Mouse (Mus musculus): ENCODE data around the gene Scarf2.

Scarf2 gene

DNA sequence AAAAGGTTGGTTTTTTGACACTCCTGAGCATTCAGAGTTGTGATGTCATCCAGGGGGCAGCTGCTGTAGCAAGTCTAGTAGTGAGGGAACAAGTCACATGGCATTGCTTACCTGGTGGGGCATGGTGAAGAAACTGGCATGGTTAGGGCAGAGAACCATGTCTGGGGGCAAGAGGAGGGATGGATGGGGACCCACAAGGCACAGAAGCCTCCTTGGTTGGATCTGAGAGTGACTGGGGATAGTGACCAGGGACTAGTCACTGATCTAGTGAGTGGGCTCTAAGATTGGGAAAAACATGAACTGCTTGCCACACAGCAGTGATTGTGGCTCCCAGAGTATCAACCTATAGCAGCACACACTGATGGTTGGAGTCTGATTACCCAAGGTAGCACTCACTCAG is 2.5 kb downstream of the Scarf2 start:
- in situ Hi-C loops (cut with MboI, MseI) = no loop called here

DNA sequence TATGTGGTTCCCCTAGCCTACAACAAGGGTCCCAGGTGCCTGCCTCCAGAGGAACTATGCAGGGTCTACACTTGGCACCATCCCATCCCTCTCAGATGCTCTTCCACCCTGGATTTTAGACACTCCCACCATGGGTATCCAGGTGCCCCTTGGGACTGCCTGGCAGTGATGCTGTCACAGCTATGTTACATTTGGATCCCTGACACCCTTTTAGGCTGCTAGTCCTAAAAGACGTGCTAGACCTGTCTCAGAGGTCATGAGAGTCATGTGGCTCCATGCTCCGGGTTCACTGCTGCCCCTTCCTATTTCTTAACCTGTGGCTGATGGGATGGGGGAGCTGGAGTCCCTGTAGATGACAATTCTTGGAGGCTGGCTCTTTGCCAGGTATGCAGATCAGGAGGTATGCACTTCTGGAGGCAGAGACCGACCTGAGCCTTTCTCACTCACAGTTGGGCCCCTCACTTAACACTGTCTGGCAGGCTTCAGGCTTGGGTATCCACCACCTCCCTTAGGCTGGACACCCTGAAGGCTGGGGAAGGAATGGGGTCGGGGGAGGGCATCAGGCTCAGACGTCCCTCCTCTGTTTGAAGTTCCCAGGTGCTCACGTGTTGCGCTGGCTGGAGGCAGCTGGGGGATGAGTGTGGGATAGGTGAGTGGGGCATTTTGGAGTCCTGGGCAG is 4.8 kb downstream of the Scarf2 start:
- in situ Hi-C loops (cut with MboI, MseI) = no loop called here

DNA sequence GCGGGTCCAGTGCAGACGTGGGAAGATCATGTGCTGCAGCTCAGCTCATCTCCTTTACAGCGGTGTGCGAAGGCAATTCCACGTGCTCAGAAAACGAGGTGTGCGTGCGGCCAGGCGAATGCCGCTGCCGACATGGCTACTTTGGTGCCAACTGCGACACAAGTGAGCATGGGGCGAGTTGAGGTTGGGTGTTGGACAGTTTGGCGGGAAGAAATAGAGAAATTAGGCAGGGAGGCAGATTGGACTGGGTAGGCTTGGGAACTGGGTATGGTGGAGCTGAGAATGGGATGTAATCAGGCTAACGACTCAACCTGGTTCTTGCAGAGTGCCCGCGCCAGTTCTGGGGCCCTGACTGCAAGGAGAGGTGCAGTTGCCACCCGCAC is 5.4 kb downstream of the Scarf2 start:
- in situ Hi-C loops (cut with MboI, MseI) = no loop called here

DNA sequence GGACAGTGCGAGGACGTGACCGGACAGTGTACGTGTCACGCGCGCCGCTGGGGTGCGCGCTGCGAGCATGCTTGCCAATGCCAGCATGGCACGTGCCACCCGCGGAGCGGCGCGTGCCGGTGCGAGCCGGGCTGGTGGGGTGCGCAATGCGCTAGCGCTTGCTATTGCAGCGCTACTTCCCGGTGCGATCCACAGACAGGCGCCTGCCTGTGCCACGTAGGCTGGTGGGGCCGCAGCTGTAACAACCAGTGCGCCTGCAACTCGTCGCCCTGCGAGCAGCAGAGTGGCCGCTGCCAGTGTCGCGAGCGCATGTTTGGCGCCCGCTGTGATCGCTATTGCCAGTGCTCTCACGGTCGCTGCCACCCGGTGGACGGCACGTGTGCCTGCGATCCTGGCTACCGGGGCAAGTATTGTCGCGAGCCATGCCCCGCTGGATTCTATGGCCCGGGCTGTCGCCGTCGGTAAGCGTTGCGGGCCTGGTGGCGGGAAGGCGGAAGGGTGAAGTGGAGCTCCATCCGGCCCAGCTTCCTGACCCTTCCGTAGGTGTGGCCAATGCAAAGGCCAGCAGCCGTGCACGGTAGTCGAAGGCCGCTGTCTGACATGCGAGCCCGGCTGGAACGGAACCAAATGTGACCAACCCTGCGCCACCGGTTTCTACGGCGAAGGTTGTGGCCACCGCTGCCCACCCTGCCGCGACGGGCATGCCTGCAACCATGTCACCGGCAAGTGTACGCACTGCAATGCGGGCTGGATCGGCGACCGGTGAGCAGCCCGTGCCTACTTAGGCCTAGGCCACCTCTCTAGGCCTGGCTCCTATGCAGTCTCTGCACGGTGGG is 6.0 kb downstream of the Scarf2 start:
- in situ Hi-C loops (cut with MboI, MseI) = no loop called here

DNA sequence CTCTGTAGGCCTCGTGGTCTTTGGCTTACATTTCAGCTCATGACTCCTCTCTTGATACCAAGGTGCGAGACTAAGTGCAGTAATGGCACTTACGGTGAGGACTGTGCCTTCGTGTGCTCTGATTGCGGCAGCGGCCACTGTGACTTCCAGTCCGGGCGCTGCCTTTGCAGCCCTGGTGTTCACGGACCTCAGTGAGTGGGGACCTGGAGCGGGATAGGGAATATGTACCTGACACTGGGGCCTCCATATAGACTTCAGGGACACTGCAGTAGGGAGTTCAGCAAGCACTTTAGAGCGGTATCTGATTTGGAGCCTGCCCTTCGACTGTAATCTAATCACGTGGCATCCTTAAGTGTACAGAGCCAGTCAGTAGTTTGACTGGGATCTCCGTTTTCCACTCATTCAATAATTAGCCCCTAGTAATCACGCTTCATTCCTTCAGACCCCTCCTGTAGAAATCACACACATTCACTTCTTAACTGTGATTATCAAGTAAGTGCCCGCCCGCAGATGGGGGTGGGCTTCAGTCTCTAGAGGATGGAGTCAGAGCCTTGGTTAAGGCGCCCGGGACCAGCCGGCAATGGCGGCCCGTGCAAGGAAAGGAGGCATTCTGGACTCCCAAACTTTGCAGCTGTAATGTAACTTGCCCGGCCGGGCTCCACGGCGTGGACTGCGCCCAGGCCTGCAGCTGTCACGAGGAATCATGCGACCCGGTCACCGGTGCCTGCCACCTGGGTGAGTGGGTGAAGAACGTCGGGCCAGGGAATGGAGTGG is 6.8 kb downstream of the Scarf2 start:
- in situ Hi-C loops (cut with MboI, MseI) = no loop called here

DNA sequence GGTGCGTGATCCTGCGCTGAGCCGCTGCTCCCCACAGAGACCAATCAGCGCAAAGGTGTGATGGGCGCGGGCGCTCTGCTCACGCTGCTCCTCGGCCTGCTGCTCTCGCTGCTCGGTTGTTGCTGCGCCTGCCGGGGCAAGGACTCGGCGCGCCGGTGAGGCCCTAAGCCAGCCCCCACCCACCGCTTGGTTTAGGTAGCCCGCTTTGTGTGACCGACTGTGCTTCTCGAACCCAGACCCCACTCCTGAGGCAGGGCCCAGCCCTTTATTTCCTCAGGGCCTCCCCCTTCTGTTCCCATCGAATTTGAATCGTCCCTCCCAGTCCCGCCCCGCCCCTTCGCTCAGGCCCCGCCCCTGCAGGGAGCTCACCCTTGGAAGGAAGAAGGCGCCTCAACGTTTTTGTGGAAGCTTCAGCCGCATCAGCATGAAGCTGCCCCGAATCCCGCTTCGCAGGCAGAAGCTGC is 7.4 kb downstream of the Scarf2 start:
- in situ Hi-C loops (cut with MboI, MseI) = no loop called here

DNA sequence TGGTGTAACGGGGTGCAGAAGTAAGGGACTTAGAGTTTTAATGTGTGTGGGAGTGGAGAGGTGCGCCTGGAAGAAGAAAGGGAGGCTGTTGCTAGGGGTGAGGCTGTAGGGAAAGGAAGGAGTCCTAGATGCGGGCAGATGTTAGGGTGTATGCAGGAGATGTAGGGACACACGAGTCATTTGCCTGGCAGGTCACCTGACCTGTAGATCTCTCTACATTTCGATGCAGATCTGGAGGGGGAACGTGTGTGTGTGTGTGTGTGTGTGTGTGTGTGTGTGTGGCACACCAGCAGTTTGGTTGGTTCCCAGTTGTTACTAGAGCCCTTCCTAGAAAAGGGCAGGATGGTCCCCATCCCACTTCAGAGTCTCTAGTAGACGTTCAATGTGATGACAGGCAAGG is 7.9 kb downstream of the Scarf2 start:
- in situ Hi-C loops (cut with MboI, MseI) = loop anchor here in 1 of 2 experiments (5.0 kb wide), 1 partner anchor 73 kb away; the partner anchor contains the start of gene Med15

DNA sequence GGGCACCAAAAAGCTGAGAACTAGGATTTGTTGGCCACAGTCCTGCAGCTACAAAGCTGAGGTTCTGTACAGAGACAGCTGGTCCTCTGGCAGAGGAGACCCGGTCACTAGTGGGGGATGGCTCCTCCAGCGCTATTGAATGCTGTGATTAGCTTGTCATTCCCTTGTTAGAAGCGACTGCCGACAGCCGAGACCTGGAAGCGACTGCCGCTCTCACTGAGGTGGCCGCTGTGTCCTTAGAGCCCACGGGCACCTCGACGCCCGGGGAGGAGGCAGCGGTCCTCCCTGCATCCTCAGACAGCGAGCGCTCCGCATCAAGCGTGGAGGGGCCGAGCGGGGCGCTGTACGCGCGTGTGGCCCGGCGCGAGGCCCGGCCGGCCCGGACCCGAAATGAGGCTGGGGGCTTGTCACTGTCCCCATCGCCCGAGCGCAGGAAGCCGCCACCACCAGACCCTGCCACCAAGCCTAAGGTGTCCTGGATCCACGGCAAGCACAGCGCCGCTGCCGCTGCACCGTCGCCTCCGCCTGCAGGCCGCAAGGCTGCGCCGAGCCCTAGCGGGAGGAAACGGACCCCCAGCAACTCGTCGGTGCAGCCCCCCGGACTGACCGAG is 9.6 kb downstream of the Scarf2 start:
- in situ Hi-C loops (cut with MboI, MseI) = loop anchor here in 1 of 2 experiments (5.0 kb wide), 1 partner anchor 74 kb away; the partner anchor contains the start of gene Med15

DNA sequence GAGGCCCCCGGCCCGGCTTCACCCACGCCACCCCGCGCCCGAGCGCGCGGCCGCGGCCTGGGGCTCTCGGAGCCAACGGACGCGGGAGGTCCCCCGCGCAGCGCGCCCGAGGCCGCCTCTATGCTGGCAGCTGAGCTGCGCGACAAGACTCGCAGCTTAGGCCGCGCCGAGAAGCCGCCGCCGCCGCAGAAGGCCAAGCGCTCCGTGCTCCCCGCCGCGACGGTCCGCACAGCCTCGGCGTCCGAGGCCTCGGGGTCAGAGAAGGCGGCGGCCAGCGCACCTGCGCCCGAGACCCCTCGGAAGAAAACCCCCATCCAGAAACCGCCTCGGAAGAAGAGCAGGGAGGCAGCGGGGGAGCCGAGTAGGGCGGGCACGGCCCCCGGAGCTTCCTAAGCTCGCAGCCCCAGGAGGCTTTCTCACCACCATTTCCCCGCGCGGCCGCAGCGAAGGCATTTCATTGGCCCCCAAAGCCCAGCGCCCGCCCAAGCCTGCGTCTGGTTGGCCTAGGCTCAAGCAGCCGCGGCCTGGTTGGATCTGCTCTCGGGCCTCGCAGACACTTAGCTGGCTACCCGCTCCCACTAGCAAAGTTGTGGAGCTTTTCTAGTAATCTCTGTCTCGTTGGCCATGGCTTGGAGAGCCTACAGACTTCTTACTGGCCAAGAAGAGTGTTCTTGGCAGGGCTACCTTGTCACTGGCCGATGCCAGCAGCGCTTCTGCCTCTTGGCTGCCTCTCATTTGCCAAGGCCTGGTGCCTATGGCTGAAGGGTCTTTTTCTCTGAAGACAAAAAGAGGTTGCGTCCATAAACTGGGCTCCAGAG is 10.3 kb downstream of the Scarf2 start:
- in situ Hi-C loops (cut with MboI, MseI) = loop anchor here in 1 of 2 experiments (5.0 kb wide), 1 partner anchor 75 kb away; the partner anchor contains the start of gene Med15

DNA sequence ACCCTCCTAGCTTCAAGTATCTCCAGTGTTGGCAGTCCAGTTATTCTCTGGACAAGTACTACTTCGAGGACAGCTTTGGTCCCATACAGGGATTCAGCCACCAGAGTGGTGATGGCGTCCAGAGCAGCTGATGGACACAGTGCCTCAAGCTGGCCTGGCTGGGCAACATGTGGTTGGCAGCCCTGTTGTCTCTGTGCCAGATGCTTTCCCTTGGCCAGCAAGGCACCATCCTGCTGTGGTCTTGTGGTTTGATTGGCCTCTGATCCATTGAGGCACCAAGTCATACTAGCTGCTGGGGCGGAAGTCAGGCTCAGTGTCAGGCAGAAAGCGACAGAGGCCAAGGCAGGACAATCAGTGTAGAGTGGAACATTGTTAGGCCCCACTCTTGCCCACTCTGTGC is 12.0 kb downstream of the Scarf2 start:
- in situ Hi-C loops (cut with MboI, MseI) = loop anchor here in 1 of 2 experiments (5.0 kb wide), 1 partner anchor 77 kb away; the partner anchor contains the start of gene Med15

DNA sequence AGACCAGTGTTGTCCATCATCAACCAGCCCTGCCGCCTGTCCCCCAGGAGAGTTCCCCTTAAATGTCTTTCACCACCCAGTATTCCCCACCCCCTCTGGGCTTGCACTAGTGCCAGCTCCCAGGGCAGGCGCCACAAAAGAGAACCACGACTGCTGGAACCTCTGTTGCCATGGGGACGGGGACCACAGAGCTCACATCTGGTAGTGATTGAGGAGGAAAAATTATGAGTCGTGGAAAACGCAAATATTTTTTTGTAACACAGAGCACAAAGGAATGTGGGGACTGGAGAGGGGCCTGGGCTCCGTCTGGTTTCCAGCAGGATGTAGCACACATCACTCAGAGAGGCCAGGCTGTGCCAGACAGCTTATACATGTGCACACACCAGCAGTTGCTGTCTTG is 12.6 kb downstream of the Scarf2 start:
- in situ Hi-C loops (cut with MboI, MseI) = loop anchor here in 1 of 2 experiments (5.0 kb wide), 1 partner anchor 77 kb away; the partner anchor contains the start of gene Med15

DNA sequence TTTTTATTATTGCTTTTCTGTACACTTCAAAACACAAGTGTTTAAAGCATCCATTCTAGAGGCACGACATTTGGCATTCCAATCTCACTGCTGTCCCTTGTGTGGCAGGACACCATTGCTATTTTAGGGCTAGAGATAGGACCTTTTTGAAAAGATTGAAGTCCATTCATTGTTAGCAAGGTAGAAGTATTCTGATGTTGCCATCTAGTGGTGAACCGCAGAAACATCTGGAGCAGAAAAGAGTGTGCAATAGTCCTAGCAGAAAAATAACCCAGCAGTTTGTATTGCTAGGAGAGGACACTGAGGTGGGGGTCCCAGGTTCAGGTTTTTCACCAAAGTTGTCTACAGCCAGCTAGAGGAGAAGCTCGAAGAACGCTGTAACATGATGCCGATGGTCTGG is 15.0 kb downstream of the Scarf2 start:
- in situ Hi-C loops (cut with MboI, MseI) = no loop called here

DNA sequence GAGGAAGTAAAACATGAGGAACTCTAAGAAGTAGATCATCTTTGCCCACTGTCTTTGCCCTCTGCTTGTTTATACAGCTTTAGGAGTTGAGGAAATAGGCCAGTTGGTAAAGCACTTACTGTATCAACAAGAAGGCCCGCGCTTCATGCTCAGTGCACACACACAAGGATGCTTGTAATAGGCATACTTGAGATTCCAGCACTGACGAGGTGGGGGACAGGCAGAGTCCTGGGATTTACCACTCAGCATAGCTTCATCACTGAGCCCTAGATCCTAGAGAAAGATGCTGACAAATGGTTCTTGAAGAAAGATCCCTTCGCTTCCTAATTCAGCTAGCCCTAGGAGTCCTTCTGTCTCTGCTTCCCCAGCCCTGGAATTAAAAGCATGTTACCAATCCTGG is 16.1 kb downstream of the Scarf2 start:
- in situ Hi-C loops (cut with MboI, MseI) = no loop called here

DNA sequence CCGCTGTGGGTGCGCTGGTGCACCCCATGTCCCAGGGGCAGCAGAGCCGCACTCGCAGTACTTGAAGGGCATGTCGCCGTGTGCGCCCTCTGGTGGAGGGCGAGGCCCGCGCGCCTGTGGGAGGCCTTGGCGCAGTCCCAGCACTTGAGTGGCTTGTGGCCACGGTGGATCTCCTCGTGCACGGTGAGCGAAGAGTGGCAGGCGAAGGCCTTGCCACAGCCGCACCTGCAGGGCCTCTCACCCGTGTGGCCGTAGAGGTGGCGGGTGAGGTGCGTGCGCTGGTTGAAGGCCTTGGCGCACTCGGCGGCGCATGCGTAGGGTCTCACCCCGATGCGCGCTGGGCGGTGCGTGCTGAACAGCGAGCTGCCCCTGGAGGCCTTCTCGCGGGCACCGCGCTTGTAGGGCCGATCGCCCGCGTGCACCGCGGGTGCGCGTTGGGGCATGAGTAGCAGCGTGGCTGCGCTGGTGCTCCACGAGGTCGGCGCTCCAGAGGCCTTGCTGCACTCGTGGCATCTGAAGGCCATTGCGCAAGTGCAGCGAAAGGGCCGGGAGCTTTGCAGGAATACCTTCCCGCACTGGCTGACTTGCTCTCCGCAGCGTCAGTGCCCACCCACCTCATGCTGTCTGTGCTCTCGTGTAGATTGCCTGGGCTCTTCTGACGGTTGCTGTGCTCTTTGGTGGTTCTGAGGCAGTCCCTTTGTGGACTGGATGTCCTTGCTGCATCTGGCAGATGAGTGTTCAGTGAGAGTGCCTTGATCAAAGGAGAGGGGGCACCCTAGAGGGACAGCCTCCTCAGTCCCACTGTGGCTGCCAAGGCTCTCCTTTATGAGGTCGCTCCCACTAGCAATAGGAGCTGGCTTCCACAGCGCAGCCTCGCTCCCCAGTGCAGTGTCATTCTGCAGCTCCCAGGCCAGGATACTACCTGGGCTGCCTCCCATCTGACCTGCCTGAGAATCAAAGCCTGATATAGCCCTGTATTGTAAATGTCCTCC is 18.6 kb downstream of the Scarf2 start:
- in situ Hi-C loops (cut with MboI, MseI) = no loop called here

DNA sequence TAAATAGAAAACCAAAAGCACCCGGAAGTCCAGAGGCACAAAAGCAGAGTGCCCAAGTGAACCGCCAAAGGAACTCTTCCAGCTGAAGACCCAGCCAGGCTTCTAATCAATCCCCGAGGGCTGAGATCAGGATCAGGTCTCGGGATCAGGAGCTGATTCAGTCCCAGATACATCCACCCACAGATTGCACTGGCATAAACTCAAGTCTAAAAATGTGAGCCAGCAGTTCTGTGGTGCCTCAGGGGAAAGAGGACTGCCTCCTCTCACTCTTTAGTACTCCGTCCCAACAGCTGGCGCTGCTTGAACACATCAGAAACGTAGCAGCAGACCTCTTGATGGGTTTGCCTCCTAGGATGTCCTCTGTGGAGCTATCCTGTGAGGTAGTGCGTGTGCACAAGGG is 19.4 kb downstream of the Scarf2 start:
- in situ Hi-C loops (cut with MboI, MseI) = no loop called here

DNA sequence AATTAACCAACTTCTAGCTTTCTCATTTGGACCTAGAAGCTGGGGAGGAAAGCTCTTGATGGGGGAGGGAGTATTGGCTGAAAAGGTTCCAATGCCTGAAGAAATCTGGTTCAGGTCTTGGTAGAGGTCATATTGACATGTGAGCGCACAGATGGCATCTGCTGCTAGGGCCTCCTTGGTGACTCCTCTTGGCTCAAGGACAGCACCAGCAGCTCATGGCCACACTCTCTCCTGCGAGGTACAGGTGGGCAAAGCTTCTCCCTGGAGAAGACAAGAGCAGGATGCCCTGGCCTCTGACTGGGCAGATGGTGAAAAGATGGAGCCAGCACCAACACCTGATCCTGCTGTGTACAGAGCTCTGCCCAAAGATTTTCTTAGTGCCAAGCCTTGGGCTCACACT is 29.4 kb downstream of the Scarf2 start:
- in situ Hi-C loops (cut with MboI, MseI) = no loop called here

DNA sequence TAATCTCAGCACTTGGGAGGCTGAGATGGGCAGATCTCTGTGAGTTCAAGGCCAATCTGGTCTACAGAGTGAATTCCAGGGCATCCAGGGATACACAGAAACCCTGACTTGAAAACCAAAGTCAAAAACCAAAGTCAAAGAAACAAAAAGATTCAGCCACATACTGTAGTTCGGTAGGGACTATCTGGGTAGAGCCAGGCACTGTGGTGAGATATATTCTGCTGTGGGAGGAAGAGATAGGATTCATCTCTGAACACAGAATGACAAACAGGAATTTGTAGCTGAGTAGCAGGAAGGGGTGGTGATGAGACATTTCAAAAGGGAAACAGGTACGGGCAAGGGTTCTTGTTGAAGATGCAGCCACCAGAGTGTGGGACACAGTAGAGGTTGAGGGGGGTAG is 31.1 kb downstream of the Scarf2 start:
- in situ Hi-C loops (cut with MboI, MseI) = no loop called here

DNA sequence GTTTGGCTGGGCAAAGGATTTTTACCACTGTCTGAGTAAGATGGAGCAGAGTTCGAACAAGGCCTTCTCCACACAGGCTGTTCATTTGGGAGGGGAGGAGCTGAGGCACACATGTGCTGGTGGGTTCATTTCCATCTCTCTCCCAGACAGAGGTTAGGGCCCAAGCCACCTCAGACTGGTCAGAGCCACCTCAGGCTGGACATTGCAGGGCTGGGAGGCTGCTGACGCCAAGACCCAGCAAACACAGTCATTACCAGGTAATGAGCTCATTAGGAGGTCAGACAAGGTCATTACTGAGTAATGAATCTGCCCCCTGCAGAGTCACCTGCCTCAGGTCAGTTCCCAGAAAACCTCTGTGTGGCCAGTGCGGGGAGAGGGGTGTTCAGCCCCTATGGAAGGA is 31.8 kb downstream of the Scarf2 start:
- in situ Hi-C loops (cut with MboI, MseI) = no loop called here

All from T-helper 17 cell (primary cell).